Mouse (Mus musculus) MEL (cell line): ENCODE data around the gene Znrf3. TPM values are rescaled to one million over a fixed set of nuclear protein-coding genes. Genes with fewer than 3 reads are reported as not detected.

ENCODE experiments used
- DNase-seq: peaks from one replicate; pipeline ENCODE4 v3.0.0; 2011; ENCODE audit warnings: low read depth, low spot score
- H3K27ac ChIP-seq: 2 replicates; pipeline ENCODE4 v1.5.1; 2012; ENCODE audit warnings: low read depth, mild to moderate bottlenecking, control low read depth, low read length, moderate library complexity; ENCODE audit not compliant: control insufficient read depth
- H3K27me3 ChIP-seq, 2 experiments: fragments of 150-350 bp in 1 of 2; sonication (generic) in 1 of 2; 2 replicates each; pipeline ENCODE4 v1.6.1; 2012; ENCODE audit warnings: low read length in 2 of 2, mild to moderate bottlenecking in 2 of 2, improper control_type of control experiment in 1 of 2, moderate library complexity in 1 of 2; ENCODE audit not compliant: insufficient read depth in 2 of 2, control insufficient read depth in 1 of 2
- H3K36me3 ChIP-seq, 2 experiments: 2 replicates each; pipeline ENCODE4 v1.6.1; 2012 to 2014; ENCODE audit warnings: low read length in 2 of 2, improper control_type of control experiment in 1 of 2, inconsistent platforms in 1 of 2, mild to moderate bottlenecking in 1 of 2; ENCODE audit not compliant: insufficient read depth in 2 of 2, control insufficient read depth in 1 of 2
- H3K4me1 ChIP-seq, 2 experiments: fragments of 150-350 bp in 1 of 2; sonication (generic) in 1 of 2; 2 replicates each; pipeline ENCODE4 v1.6.1; 2012; ENCODE audit warnings: low read length in 2 of 2, improper control_type of control experiment in 1 of 2, mild to moderate bottlenecking in 1 of 2; ENCODE audit not compliant: insufficient read depth in 2 of 2, control insufficient read depth in 1 of 2
- H3K4me3 ChIP-seq, 2 experiments: fragments of 150-350 bp in 1 of 2; sonication (generic) in 1 of 2; 2 replicates each; pipeline ENCODE4 v1.5.1; 2012; ENCODE audit warnings: low read depth in 2 of 2, low read length in 2 of 2, mild to moderate bottlenecking in 2 of 2, moderate library complexity in 2 of 2, control low read depth in 1 of 2, improper control_type of control experiment in 1 of 2; ENCODE audit not compliant: control insufficient read depth in 1 of 2, insufficient read depth in 1 of 2
- H3K79me2 ChIP-seq: 2 replicates; pipeline ENCODE4 v1.6.1; 2012; ENCODE audit warnings: mild to moderate bottlenecking, low read length, moderate library complexity; ENCODE audit not compliant: control insufficient read depth, poor library complexity, insufficient read depth
- H3K9ac ChIP-seq: 2 replicates; pipeline ENCODE4 v1.6.1; 2012; ENCODE audit warnings: low read depth, mild to moderate bottlenecking, control low read depth, low read length, moderate library complexity; ENCODE audit not compliant: control insufficient read depth, poor library complexity, severe bottlenecking
- H3K9me3 ChIP-seq: fragments of 150-350 bp; sonication (generic); replicated peaks from 2 replicates; pipeline ENCODE4 v1.6.1; 2012; ENCODE audit warnings: mild to moderate bottlenecking, low read length, improper control_type of control experiment, moderate library complexity; ENCODE audit not compliant: insufficient read depth
- EP300 ChIP-seq, 2 experiments: IDR thresholded peaks; 2 replicates each; pipeline ENCODE4 v1.6.1; 2011; ENCODE audit warnings: improper control_type of control experiment in 2 of 2, low read length in 2 of 2, low read depth in 1 of 2, mild to moderate bottlenecking in 1 of 2
- ETS1 ChIP-seq: IDR thresholded peaks from 2 replicates; pipeline ENCODE4 v1.6.1; 2012; ENCODE audit warnings: low read depth, mild to moderate bottlenecking, inconsistent platforms, low read length, improper control_type of control experiment, moderate library complexity
- GABPA ChIP-seq: IDR thresholded peaks from 2 replicates; pipeline ENCODE4 v1.6.1; 2012; ENCODE audit warnings: low read depth, mild to moderate bottlenecking, inconsistent platforms, low read length, improper control_type of control experiment, moderate library complexity
- MXI1 ChIP-seq: IDR thresholded peaks from 2 replicates; pipeline ENCODE4 v1.6.1; 2011; ENCODE audit warnings: mild to moderate bottlenecking, low read depth, low read length, improper control_type of control experiment
- MYB ChIP-seq: IDR thresholded peaks from 2 replicates; pipeline ENCODE4 v1.6.1; 2011; ENCODE audit warnings: mild to moderate bottlenecking, low read depth, low read length, improper control_type of control experiment
- NRF1 ChIP-seq: IDR thresholded peaks from 2 replicates; pipeline ENCODE4 v1.6.1; 2014; ENCODE audit warnings: low read depth, mild to moderate bottlenecking, inconsistent platforms, low read length, improper control_type of control experiment, moderate library complexity; ENCODE audit not compliant: poor library complexity, insufficient read depth, severe bottlenecking
- POLR2AphosphoS2 ChIP-seq: IDR thresholded peaks from 2 replicates; pipeline ENCODE4 v1.6.1; 2011; ENCODE audit warnings: low read length, improper control_type of control experiment
- RAD21 ChIP-seq: IDR thresholded peaks from 2 replicates; pipeline ENCODE4 v1.6.1; 2011; ENCODE audit warnings: mild to moderate bottlenecking, low read depth, low read length, improper control_type of control experiment
- RCOR1 ChIP-seq: IDR thresholded peaks from 2 replicates; pipeline ENCODE4 v1.6.1; 2012; ENCODE audit warnings: low read depth, mild to moderate bottlenecking, inconsistent platforms, low read length, improper control_type of control experiment
- SIN3A ChIP-seq: IDR thresholded peaks from 2 replicates; pipeline ENCODE4 v1.6.1; 2012; ENCODE audit warnings: low read length, improper control_type of control experiment, inconsistent platforms
- TAL1 ChIP-seq: IDR thresholded peaks from 2 replicates; pipeline ENCODE4 v1.6.1; 2012; ENCODE audit warnings: mild to moderate bottlenecking, inconsistent platforms, low read length, moderate library complexity, mixed read lengths
- TCF12 ChIP-seq: IDR thresholded peaks from 2 replicates; pipeline ENCODE4 v1.6.1; 2014; ENCODE audit warnings: low read depth, mild to moderate bottlenecking, inconsistent platforms, low read length, improper control_type of control experiment, moderate library complexity
- UBTF ChIP-seq: IDR thresholded peaks from 2 replicates; pipeline ENCODE4 v1.6.1; 2012; ENCODE audit warnings: low read depth, mild to moderate bottlenecking, inconsistent platforms, low read length, improper control_type of control experiment, moderate library complexity, borderline replicate concordance; ENCODE audit not compliant: insufficient read depth
- USF2 ChIP-seq, 2 experiments: IDR thresholded peaks; 2 replicates each; pipeline ENCODE4 v1.6.1; 2011 to 2012; ENCODE audit warnings: improper control_type of control experiment in 2 of 2, low read length in 2 of 2, borderline replicate concordance in 1 of 2, inconsistent platforms in 1 of 2, low read depth in 1 of 2, mild to moderate bottlenecking in 1 of 2; ENCODE audit not compliant: insufficient read depth in 1 of 2
- ZMIZ1 ChIP-seq: IDR thresholded peaks from 2 replicates; pipeline ENCODE4 v1.6.1; 2012; ENCODE audit warnings: low read depth, mild to moderate bottlenecking, inconsistent platforms, low read length, improper control_type of control experiment, moderate library complexity
- polyA plus RNA-seq, 2 experiments: library from polyadenylated mRNA; stranded (reverse) in 1 of 2; unstranded in 1 of 2; fragments of >175 nt in 1 of 2; fragments of >200 nt in 1 of 2; gene quantifications; 2 replicates each; pipeline versions ENCODE4 v1.2.1 to v1.2.4; 2012; ENCODE audit warnings: low replicate concordance in 2 of 2, low read depth in 1 of 2; ENCODE audit not compliant: insufficient read length in 2 of 2, insufficient read depth in 1 of 2, missing spikeins in 1 of 2
- total RNA-seq: library from RNA; depleted of rRNA; stranded (reverse); fragments of 300-350 nt; gene quantifications from 2 replicates; pipeline ENCODE4 v1.2.3, GENCODE M21; 2012

Znrf3 gene
- total and polyA plus RNA-seq, 3 experiments = 9.0 to 9.2 TPM; not detected in 1

DNA sequence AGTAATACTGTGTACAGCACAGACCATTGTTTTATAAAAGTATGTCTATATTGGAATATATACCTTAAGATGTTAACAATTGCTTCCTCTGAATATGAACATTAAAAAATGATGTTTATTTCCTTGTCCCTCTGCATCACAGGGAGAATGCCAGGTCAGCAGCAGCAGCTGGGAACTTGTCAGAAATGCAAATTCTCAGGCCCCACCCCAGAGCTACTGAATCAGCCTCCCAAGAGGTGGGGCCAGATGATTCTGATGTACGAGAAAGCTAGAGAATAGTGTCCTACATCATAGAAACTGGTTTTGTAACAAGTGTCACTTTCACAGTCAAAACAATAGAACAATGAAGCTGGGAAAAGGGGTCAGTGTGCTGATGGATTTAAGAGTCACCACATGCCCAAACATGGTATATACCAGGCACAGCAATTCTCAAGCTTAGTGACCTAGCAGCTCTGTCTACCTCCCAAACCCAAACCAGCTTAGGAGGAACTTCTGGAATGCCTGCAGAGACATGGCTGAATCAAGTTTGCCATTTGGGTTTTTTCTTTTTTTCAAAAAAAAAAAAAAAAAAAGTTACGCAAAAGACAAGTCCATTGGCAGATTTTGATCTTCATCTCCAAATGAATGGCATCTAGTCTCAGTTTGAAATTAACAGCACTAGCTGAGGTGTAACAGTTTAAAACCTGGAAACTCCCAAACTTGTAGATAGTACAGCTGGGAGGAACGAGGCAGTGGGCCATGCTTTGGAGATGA lies 46.2 kb downstream of the Znrf3 start:
- Histone ChIP-seq H3K27ac (no peak overlapping the region), H3K9ac (no peak overlapping the region), H3K9me3 (no peaks in the 10 kb centered on the region), H3K4me1 (peaks cover 4 to 7% of the 10 kb centered on the region in 2 experiments; a peak in 2 of 4 replicates), H3K79me2 (peaks cover 12% of the 10 kb centered on the region), H3K27me3 (no peaks in the 10 kb centered on the region), H3K4me3 (no peak overlapping the region)
- DNase-seq = no peak
- TF ChIP-seq TAL1 (no peak), UBTF (no peak), RAD21 (no peak), USF2 (IDR thresholded peaks at IDR 0.05; ENCODE audit: borderline replicate concordance in 1 of 2, insufficient read depth in 1 of 2, low read depth in 1 of 2, low read length in 2 of 2) (no peak), ZMIZ1 (no peak), NRF1 (no peak), MYB (no peak), TCF12 (no peak), EP300 (IDR thresholded peaks at IDR 0.05; ENCODE audit: low read depth in 1 of 2, low read length in 2 of 2) (no peak), RCOR1 (no peak)
- TF ChIP-seq, all 39 proteins: peak for 0
- peaks cover 0 to 5% of the 10 kb centered on the region in 2 experiments; a peak in 2 of 4 replicates for H3K36me3 ChIP-seq

- no peak overlapping the region for H3K4me3 ChIP-seq
- H3K9ac ChIP-seq = no peak overlapping the region
- peaks cover 0 to 5% of the 10 kb centered on the region in 2 experiments; a peak in 2 of 4 replicates for H3K36me3 ChIP-seq
- no peaks in the 10 kb centered on the region for H3K27me3 ChIP-seq
- DNase-seq = no peak
- peaks cover 13% of the 10 kb centered on the region for H3K79me2 ChIP-seq
- no peak for TF ChIP-seq MXI1
- no peak for TF ChIP-seq POLR2AphosphoS2
- TF ChIP-seq ETS1 = no peak
- no peak for TF ChIP-seq SIN3A
- no peak for TF ChIP-seq GABPA
- H3K4me1 ChIP-seq = peaks cover 4% of the 10 kb centered on the region in 2 experiments; a peak in 2 of 4 replicates
- H3K27ac ChIP-seq = no peak overlapping the region
- no peaks in the 10 kb centered on the region for H3K9me3 ChIP-seq
Observed at GRCm38 (mm10) chr11:5390969-5391831, 53.4 kb downstream of the Znrf3 start.
